In genomic region chr17:44130429-44130828, GRCm38 (mm10) we compare ENCODE assay signal across 8 mouse cellular contexts. TPM values are rescaled to one million over a fixed set of nuclear protein-coding genes. Genes with fewer than 3 reads are reported as not detected.
DNase-seq lines count a peak whose midpoint lies in the region; ATAC-seq and TF ChIP-seq lines count a peak whose summit lies in the region.

No protein-coding gene starts in this region.

- DNase-seq in adipocyte (ENCODE audit: low spot score): peak; percentile 85
- DNase-seq in cerebellum, postnatal 36 days: peak; percentile 70 to 74
- peak; percentile 32 to 73 for DNase-seq in layer of hippocampus, postnatal 14 days (ENCODE audit: low spot score in 2 of 2)

- 10% methylated on average over 7 of the region's 7 CpGs for WGBS in small intestine, adult 2 months

- no peaks in the 10 kb centered on the region for H3K4me1 ChIP-seq in ES-Bruce4 (ENCODE audit: control insufficient read depth, insufficient read depth, low read length)
- H3K4me1 ChIP-seq in small intestine, adult 2 months (ENCODE audit: control insufficient read depth, insufficient read depth, insufficient read length, low read length): peaks cover 8% of the 10 kb centered on the region; the same call in 1 of the 2 replicates

- H3K4me3 ChIP-seq in ES-Bruce4 (ENCODE audit: low read depth, low read length): no peak overlapping the region
- no peak overlapping the region for H3K4me3 ChIP-seq in small intestine, adult 2 months (ENCODE audit: low read depth, low read length)

- no peaks in the 10 kb centered on the region for H3K36me3 ChIP-seq in ES-Bruce4 (ENCODE audit: control insufficient read depth, insufficient read depth, low read length, poor library complexity, severe bottlenecking)
- H3K36me3 ChIP-seq in small intestine, adult 2 months (ENCODE audit: control insufficient read depth, insufficient read depth, low read length): no peaks in the 10 kb centered on the region

- H3K27ac ChIP-seq in ES-Bruce4 (ENCODE audit: insufficient read depth, low read length): no peak overlapping the region
- no peak overlapping the region for H3K27ac ChIP-seq in small intestine, adult 2 months (ENCODE audit: insufficient read depth, low read depth, low read length)

- TF ChIP-seq EP300 in ES-Bruce4 (IDR thresholded peaks at IDR 0.05; ENCODE audit: insufficient read depth, low read depth, low read length): no peak

- no peak overlapping the region for H3K9ac ChIP-seq in ES-Bruce4 (ENCODE audit: low read depth, poor library complexity, severe bottlenecking)

- ATAC-seq in granulocyte monocyte progenitor cell, adult 5-6 weeks (replicated peaks; ENCODE audit: poor library complexity, severe bottlenecking): peak; percentile 80
- peak; percentile 65 for ATAC-seq in megakaryocyte-erythroid progenitor cell, adult 5-6 weeks (replicated peaks; ENCODE audit: low FRiP score, low TSS enrichment, poor library complexity, severe bottlenecking)
- no peak for ATAC-seq in erythroid progenitor cell, adult 5-6 weeks (replicated peaks; ENCODE audit: low FRiP score, poor library complexity, severe bottlenecking)

- TF ChIP-seq CTCF in ES-Bruce4 (IDR thresholded peaks at IDR 0.05; ENCODE audit: low read depth, low read length): peak; percentile 68
- TF ChIP-seq CTCF in small intestine, adult 2 months (IDR thresholded peaks at IDR 0.05; ENCODE audit: extremely low read depth, insufficient read length, insufficient replicate concordance, low read depth, low read length): peak; percentile 88; the same call in 1 of the 2 replicates

- no peaks in the 10 kb centered on the region; the same call in none of the 2 replicates for H3K27me3 ChIP-seq in ES-Bruce4 (ENCODE audit: control insufficient read depth, insufficient read depth, low read length, poor library complexity, severe bottlenecking)
- H3K27me3 ChIP-seq in small intestine, adult 2 months (ENCODE audit: control insufficient read depth, insufficient read depth, low read length): no peaks in the 10 kb centered on the region

- no peak for TF ChIP-seq POLR2A in ES-Bruce4 (IDR thresholded peaks at IDR 0.05; ENCODE audit: insufficient read depth, low read length)
- no peak for TF ChIP-seq POLR2A in small intestine, adult 2 months (IDR thresholded peaks at IDR 0.05; ENCODE audit: low read depth, low read length)

- no peaks in the 10 kb centered on the region for H3K9me3 ChIP-seq in ES-Bruce4 (replicated peaks; ENCODE audit: control insufficient read depth, insufficient read depth, low read length, poor library complexity, severe bottlenecking)

RNA-seq across cellular contexts. Expression of gene Enpp4, which starts 24.8 kb away (rescaled TPM):
- 1.8 and 2.0 TPM in 2 replicates for polyA plus RNA-seq in ES-Bruce4 (2011; ENCODE audit: insufficient read depth, insufficient read length, low read depth, missing spikeins)
- total RNA-seq in granulocyte monocyte progenitor cell, adult 5-6 weeks (2014; fragmentation: Nextera tagmentation): 5.1 and 9.6 TPM in 2 replicates
- total RNA-seq in granulocyte monocyte progenitor cell, adult 5-6 weeks (2017): 9.6 and 12.2 TPM in 2 replicates
- total RNA-seq in layer of hippocampus, postnatal 14 days (2021): 10 to 100 TPM in 1 of 2 experiments, 1 to 10 TPM in 1; 9.8 to 11.2 TPM
- 14.9 and 15.3 TPM in 2 replicates for total RNA-seq in megakaryocyte-erythroid progenitor cell, adult 5-6 weeks (2014; fragmentation: Nextera tagmentation)
- total RNA-seq in megakaryocyte-erythroid progenitor cell, adult 5-6 weeks (2017): 23.2 and 24.9 TPM in 2 replicates
- 0.70 and 1.5 TPM in 2 replicates for polyA plus RNA-seq in small intestine, adult 2 months (2012; rRNA removed)
- total RNA-seq in erythroid progenitor cell, adult 5-6 weeks (2015; ENCODE audit: low replicate concordance): 13.3 and 15.5 TPM in 2 replicates
- 10.1 and 11.7 TPM in 2 replicates for total RNA-seq in erythroid progenitor cell, adult 5-6 weeks (2017; ENCODE audit: low replicate concordance)

RNA-seq across cellular contexts. Expression of gene Enpp5, which starts 51.8 kb away (rescaled TPM):
- polyA plus RNA-seq in ES-Bruce4 (2011; ENCODE audit: insufficient read depth, insufficient read length, low read depth, missing spikeins): 16.2 and 16.6 TPM in 2 replicates
- total RNA-seq in granulocyte monocyte progenitor cell, adult 5-6 weeks (2014; fragmentation: Nextera tagmentation): 5.4 and 5.6 TPM in 2 replicates
- 5.2 and 6.2 TPM in 2 replicates for total RNA-seq in granulocyte monocyte progenitor cell, adult 5-6 weeks (2017)
- total RNA-seq in layer of hippocampus, postnatal 14 days (2021): 100 to 1,000 TPM; 108 to 118 TPM
- total RNA-seq in megakaryocyte-erythroid progenitor cell, adult 5-6 weeks (2014; fragmentation: Nextera tagmentation): 10.6 and 12.2 TPM in 2 replicates
- 30.4 and 30.9 TPM in 2 replicates for total RNA-seq in megakaryocyte-erythroid progenitor cell, adult 5-6 weeks (2017)
- 2.5 TPM in 2 replicates for polyA plus RNA-seq in small intestine, adult 2 months (2012; rRNA removed)
- 2.5 and 6.5 TPM in 2 replicates for total RNA-seq in erythroid progenitor cell, adult 5-6 weeks (2015; ENCODE audit: low replicate concordance)
- total RNA-seq in erythroid progenitor cell, adult 5-6 weeks (2017; ENCODE audit: low replicate concordance): 1.2 and 3.0 TPM in 2 replicates

RNA-seq across cellular contexts. Expression of gene Clic5, which starts 58.0 kb away (rescaled TPM):
- 4.9 and 6.0 TPM in 2 replicates for polyA plus RNA-seq in ES-Bruce4 (2011; ENCODE audit: insufficient read depth, insufficient read length, low read depth, missing spikeins)
- total RNA-seq in granulocyte monocyte progenitor cell, adult 5-6 weeks (2014; fragmentation: Nextera tagmentation): 0.26 TPM in 1 of 2 replicates, not detected in the other
- total RNA-seq in granulocyte monocyte progenitor cell, adult 5-6 weeks (2017): 0.26 and 0.57 TPM in 2 replicates
- 1 to 10 TPM; 2.4 to 2.7 TPM for total RNA-seq in layer of hippocampus, postnatal 14 days (2021)
- 0.72 TPM in 1 of 2 replicates, not detected in the other for total RNA-seq in megakaryocyte-erythroid progenitor cell, adult 5-6 weeks (2014; fragmentation: Nextera tagmentation)
- total RNA-seq in megakaryocyte-erythroid progenitor cell, adult 5-6 weeks (2017): 0.94 and 1.0 TPM in 2 replicates
- 9.1 and 26.7 TPM in 2 replicates for polyA plus RNA-seq in small intestine, adult 2 months (2012; rRNA removed)
- not detected in 2 replicates for total RNA-seq in erythroid progenitor cell, adult 5-6 weeks (2015; ENCODE audit: low replicate concordance)
- not detected in 2 replicates for total RNA-seq in erythroid progenitor cell, adult 5-6 weeks (2017; ENCODE audit: low replicate concordance)
